Mouse (Mus musculus): Measurements from ENCODE around the gene Arfgef2. TPM values are rescaled to one million over a fixed set of nuclear protein-coding genes. Genes with fewer than 3 reads are reported as not detected.

Arfgef2 gene
- total and polyA plus RNA-seq, 3 experiments, result 19.1 to 27.4 (median 24.5) TPM

DNA sequence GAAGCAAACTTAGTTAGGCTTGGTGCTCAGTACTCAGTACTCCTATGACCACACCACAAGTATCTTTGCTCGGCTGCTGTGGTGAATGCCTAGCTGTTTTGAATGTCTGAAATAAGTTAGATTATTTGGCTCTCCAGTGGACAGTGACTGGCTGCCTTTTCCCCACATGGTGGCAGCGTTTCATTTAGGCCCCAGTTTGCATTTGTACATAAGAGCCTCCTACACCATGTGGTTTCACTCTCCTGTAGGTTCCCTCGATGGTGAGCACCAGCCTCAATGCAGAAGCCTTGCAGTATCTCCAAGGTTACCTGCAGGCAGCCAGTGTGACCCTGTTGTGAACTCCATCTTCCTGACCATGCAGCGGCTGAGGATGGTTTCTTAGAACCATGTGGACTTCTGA lies 140.1 kb downstream of the Arfgef2 start:
- no peak overlapping the region for H3K27ac ChIP-seq (ENCODE audit: control insufficient read depth, low read depth, low read length)
- DNase-seq (ENCODE audit: low read depth, low spot score), result peak; percentile 72
- H3K27me3 ChIP-seq (ENCODE audit: control insufficient read depth in 1 of 2, insufficient read depth in 2 of 2, low read length in 2 of 2), result no peaks in the 10 kb centered on the region
- peaks cover 0 to 38% of the 10 kb centered on the region in 2 experiments; a peak in 2 of 4 replicates for H3K36me3 ChIP-seq (ENCODE audit: control insufficient read depth in 1 of 2, insufficient read depth in 2 of 2, low read length in 2 of 2)
- H3K79me2 ChIP-seq (ENCODE audit: control insufficient read depth, insufficient read depth, low read length, poor library complexity), result no peaks in the 10 kb centered on the region
- no peaks in the 10 kb centered on the region for H3K4me1 ChIP-seq (ENCODE audit: control insufficient read depth in 1 of 2, insufficient read depth in 2 of 2, low read length in 2 of 2)
- H3K9ac ChIP-seq (ENCODE audit: control insufficient read depth, low read depth, low read length, poor library complexity, severe bottlenecking), result no peak overlapping the region
- no peak overlapping the region for H3K4me3 ChIP-seq (ENCODE audit: control insufficient read depth in 1 of 2, insufficient read depth in 1 of 2, low read depth in 2 of 2, low read length in 2 of 2)
- no peaks in the 10 kb centered on the region for H3K9me3 ChIP-seq (replicated peaks; ENCODE audit: insufficient read depth, low read length)
- peak; percentile 36; the same call in 1 of the 2 replicates for TF ChIP-seq MAX (IDR thresholded peaks at IDR 0.05; ENCODE audit: low read length)
- TF ChIP-seq JUND (IDR thresholded peaks at IDR 0.05; ENCODE audit: low read depth, low read length), result no peak
- TF ChIP-seq GATA1 (IDR thresholded peaks at IDR 0.05; ENCODE audit: low read depth, low read length), result no peak
- TF ChIP-seq ZNF384 (IDR thresholded peaks at IDR 0.05; ENCODE audit: low read depth, low read length), result no peak
- no peak for TF ChIP-seq USF1 (IDR thresholded peaks at IDR 0.05; ENCODE audit: low read depth, low read length)
- peak; percentile 49 for TF ChIP-seq RAD21 (IDR thresholded peaks at IDR 0.05; ENCODE audit: low read depth, low read length)
- no peak for TF ChIP-seq POLR2AphosphoS2 (IDR thresholded peaks at IDR 0.05; ENCODE audit: low read length)
- no peak for TF ChIP-seq RCOR1 (IDR thresholded peaks at IDR 0.05; ENCODE audit: low read depth, low read length)
- no peak for TF ChIP-seq TAL1 (IDR thresholded peaks at IDR 0.05; ENCODE audit: low read length)
- TF ChIP-seq ETS1 (IDR thresholded peaks at IDR 0.05; ENCODE audit: low read depth, low read length), result no peak
- no peak for TF ChIP-seq MAZ (IDR thresholded peaks at IDR 0.05; ENCODE audit: low read depth, low read length)
- no peak for TF ChIP-seq POLR2A (IDR thresholded peaks at IDR 0.05; ENCODE audit: control insufficient read depth in 1 of 2, insufficient read depth in 1 of 2, low read depth in 1 of 2, low read length in 2 of 2, poor library complexity in 1 of 2)
- peak; percentile 54 to 70 (median 57); a peak in 5 of 6 replicates for TF ChIP-seq CTCF (IDR thresholded peaks at IDR 0.05 in 2 of 3, conservative IDR thresholded peaks at IDR 0.05 in 1 of 3; ENCODE audit: control insufficient read depth in 1 of 3, insufficient read depth in 1 of 3, low read depth in 2 of 3, low read length in 3 of 3, poor library complexity in 1 of 3, severe bottlenecking in 1 of 3)
- TF ChIP-seq MXI1 (IDR thresholded peaks at IDR 0.05; ENCODE audit: low read depth, low read length), result no peak; the same call in 1 of the 2 replicates
- TF ChIP-seq POLR2AphosphoS5 (IDR thresholded peaks at IDR 0.05; ENCODE audit: borderline replicate concordance, low read depth, low read length), result no peak
- TF ChIP-seq KAT2A (conservative IDR thresholded peaks at IDR 0.05; ENCODE audit: low read depth, low read length), result no peak
- TF ChIP-seq MEF2A (IDR thresholded peaks at IDR 0.05; ENCODE audit: extremely low read depth, insufficient replicate concordance, low read depth, low read length, poor library complexity, severe bottlenecking), result no peak
- no peak for TF ChIP-seq MYB (IDR thresholded peaks at IDR 0.05; ENCODE audit: low read depth, low read length)
- no peak for TF ChIP-seq MYC (IDR thresholded peaks at IDR 0.05; ENCODE audit: low read depth, low read length)
- no peak for TF ChIP-seq ZMIZ1 (IDR thresholded peaks at IDR 0.05; ENCODE audit: low read depth, low read length)
- TF ChIP-seq GABPA (IDR thresholded peaks at IDR 0.05; ENCODE audit: low read depth, low read length), result no peak
- TF ChIP-seq ZKSCAN1 (IDR thresholded peaks at IDR 0.05; ENCODE audit: low read depth, low read length), result no peak
- TF ChIP-seq TCF12 (IDR thresholded peaks at IDR 0.05; ENCODE audit: low read depth, low read length), result no peak
- TF ChIP-seq CHD2 (IDR thresholded peaks at IDR 0.05; ENCODE audit: low read length), result no peak
- no peak for TF ChIP-seq CHD1 (IDR thresholded peaks at IDR 0.05; ENCODE audit: low read depth, low read length)
- no peak for TF ChIP-seq NRF1 (IDR thresholded peaks at IDR 0.05; ENCODE audit: insufficient read depth, low read depth, low read length, poor library complexity, severe bottlenecking)
- TF ChIP-seq NELFE (IDR thresholded peaks at IDR 0.05; ENCODE audit: low read depth, low read length), result no peak
- TF ChIP-seq ZC3H11A (IDR thresholded peaks at IDR 0.05; ENCODE audit: low read depth, low read length), result no peak
- TF ChIP-seq EP300 (IDR thresholded peaks at IDR 0.05; ENCODE audit: low read depth in 1 of 2, low read length in 2 of 2), result no peak
- no peak for TF ChIP-seq SIN3A (IDR thresholded peaks at IDR 0.05; ENCODE audit: low read length)
- no peak for TF ChIP-seq HCFC1 (IDR thresholded peaks at IDR 0.05; ENCODE audit: low read depth, low read length)
- peak; percentile 66 for TF ChIP-seq SMC3 (IDR thresholded peaks at IDR 0.05; ENCODE audit: low read depth, low read length)
- TF ChIP-seq TBP (IDR thresholded peaks at IDR 0.05; ENCODE audit: low read depth, low read length), result 0 out of 2 replicates have a peak, but pooled peaks have one; percentile 21
- TF ChIP-seq E2F4 (IDR thresholded peaks at IDR 0.05; ENCODE audit: borderline replicate concordance, low read depth, low read length), result no peak
- TF ChIP-seq UBTF (IDR thresholded peaks at IDR 0.05; ENCODE audit: borderline replicate concordance, insufficient read depth, low read depth, low read length), result no peak
- no peak for TF ChIP-seq MAFK (IDR thresholded peaks at IDR 0.05; ENCODE audit: borderline replicate concordance, low read depth, low read length)
- TF ChIP-seq ELF1 (IDR thresholded peaks at IDR 0.05; ENCODE audit: low read depth, low read length), result no peak
- TF ChIP-seq USF2 (IDR thresholded peaks at IDR 0.05; ENCODE audit: borderline replicate concordance in 1 of 2, insufficient read depth in 1 of 2, low read depth in 1 of 2, low read length in 2 of 2), result no peak
